In the genomic region with DNA sequence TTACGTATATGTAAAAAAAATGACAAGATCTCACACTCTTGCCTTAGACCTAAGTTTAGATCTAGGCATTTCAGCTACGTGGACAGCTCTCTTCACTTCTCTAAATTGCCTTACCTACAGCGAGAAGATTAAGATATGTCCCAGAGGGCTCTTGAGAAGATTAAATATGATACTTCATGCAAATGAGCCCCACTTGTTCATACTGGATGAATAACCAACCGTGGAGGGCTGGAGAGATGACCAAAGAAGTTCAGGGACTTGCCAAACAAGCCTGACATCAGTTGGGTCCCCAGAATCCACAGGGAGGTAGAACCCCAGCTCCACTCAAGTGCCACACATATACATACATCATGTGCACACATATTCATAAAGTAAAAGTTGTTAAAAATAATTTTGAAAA, we compare ENCODE assay signal across 34 mouse cellular contexts. TPM values are rescaled to one million over a fixed set of nuclear protein-coding genes. Genes with fewer than 3 reads are reported as not detected.
"Had no signal": no experiment of that assay in that cellular context is flagged by ENCODE, and none has a peak within 500 bp of the region (broad histone marks: within the 10 kb centered on the region; RNA-seq: fewer than 3 reads in every experiment).

No protein-coding gene starts in this region.

- DNase-seq: gastrocnemius, postnatal 14 days; gastrocnemius, postnatal 36 days; heart, adult 11 months; heart, adult 2 months; heart, postnatal 10 days; heart, postnatal 4 days; kidney, adult 18-20 months; kidney, adult 8-10 months; kidney, postnatal 14 days; kidney, postnatal 36 days; layer of hippocampus, adult 9-11 months; layer of hippocampus, postnatal 36 days; left cerebral cortex, postnatal 4 days had no signal

- H3K4me2 ChIP-seq: heart, embryonic 12.5 days; hindbrain, embryonic 12.5 days; hindbrain, embryonic 14.5 days; intestine, embryonic 15.5 days; limb, embryonic 13.5 days; limb, embryonic 15.5 days had no signal

- H3K9me3 ChIP-seq: heart, embryonic 12.5 days; hindbrain, embryonic 10.5 days; hindbrain, embryonic 12.5 days; intestine, embryonic 15.5 days; limb, embryonic 13.5 days; limb, embryonic 15.5 days had no signal

- H3K36me3 ChIP-seq: heart, embryonic 12.5 days; hindbrain, embryonic 10.5 days; hindbrain, embryonic 12.5 days; intestine, embryonic 15.5 days; limb, embryonic 13.5 days; limb, embryonic 15.5 days had no signal

- H3K4me1 ChIP-seq: heart, embryonic 12.5 days; hindbrain, embryonic 10.5 days; hindbrain, embryonic 12.5 days; intestine, embryonic 15.5 days; limb, embryonic 13.5 days; limb, embryonic 15.5 days had no signal

- H3K27ac ChIP-seq: heart, adult 2 months; hindbrain, embryonic 10.5 days; hindbrain, embryonic 12.5 days; hindbrain, embryonic 14.5 days; intestine, embryonic 15.5 days; limb, embryonic 13.5 days; limb, embryonic 15.5 days had no signal

- ATAC-seq: hindbrain, embryonic 16.5 days; inflammation-experienced regulatory T-cells, adult 6 months; intestine, embryonic 15.5 days; intestine, postnatal 0 days had no signal

- H3K9ac ChIP-seq: heart, embryonic 12.5 days; hindbrain, embryonic 12.5 days; hindbrain, embryonic 14.5 days; intestine, embryonic 15.5 days; limb, embryonic 13.5 days; limb, embryonic 15.5 days had no signal

- H3K4me3 ChIP-seq: heart, adult 2 months; heart, embryonic 12.5 days; hindbrain, embryonic 10.5 days; hindbrain, embryonic 12.5 days; intestine, embryonic 15.5 days; limb, embryonic 13.5 days; limb, embryonic 15.5 days had no signal

- H3K27me3 ChIP-seq: heart, embryonic 12.5 days; hindbrain, embryonic 12.5 days; intestine, embryonic 15.5 days; limb, embryonic 13.5 days; limb, embryonic 15.5 days had no signal

RNA-seq across cellular contexts. Expression of a gene that starts 11.6 kb away (rescaled TPM):
- total RNA-seq: gastrocnemius, adult 18-20 months; gastrocnemius, adult 8-10 months; gastrocnemius, postnatal 14 days; gastrocnemius, postnatal 36 days; layer of hippocampus, adult 18-20 months; layer of hippocampus, adult 8-10 months; layer of hippocampus, postnatal 14 days; layer of hippocampus, postnatal 36 days; left cerebral cortex, adult 18-20 months; left cerebral cortex, adult 8-10 months; left cerebral cortex, postnatal 10 days; left cerebral cortex, postnatal 25 days; left cerebral cortex, postnatal 4 days had no signal
- polyA plus RNA-seq: heart, embryonic 12.5 days; heart, embryonic 14.5 days; hindbrain, embryonic 10.5 days; hindbrain, embryonic 12.5 days; hindbrain, embryonic 14.5 days; hindbrain, embryonic 16.5 days; kidney, embryonic 14.5 days had no signal
